Comparison of ENCODE assay signal across 8 mouse cellular contexts in genomic region chr5:108131849-108132440, GRCm38 (mm10). TPM values are rescaled to one million over a fixed set of nuclear protein-coding genes. Genes with fewer than 3 reads are reported as not detected.
A peak's percentile ranks its signal among the peaks of the same experiment; 100 is the strongest.
DNase-seq lines count a peak whose midpoint lies in the region; ATAC-seq and TF ChIP-seq lines count a peak whose summit lies in the region.

No protein-coding gene starts in this region.

- peak overlapping the region; percentile 95 for H3K9ac ChIP-seq in liver, adult 2 months (ENCODE audit: low read depth, low read length)
- peak overlapping the region; percentile 80 for H3K9ac ChIP-seq in forebrain, embryonic 16.5 days (replicated peaks; ENCODE audit: low read depth, low read length)
- H3K9ac ChIP-seq in hindbrain, postnatal 0 days (replicated peaks; ENCODE audit: low read length), result peak overlapping the region; percentile 72
- H3K9ac ChIP-seq in lung, embryonic 14.5 days, result peak overlapping the region; percentile 77
- H3K9ac ChIP-seq in neural tube, embryonic 15.5 days (replicated peaks), result peak overlapping the region; percentile 66

- no peak for TF ChIP-seq CTCF in liver, adult 2 months (IDR thresholded peaks at IDR 0.05; ENCODE audit: low read depth, low read length)
- no peak for TF ChIP-seq CTCF in hindbrain, postnatal 0 days (IDR thresholded peaks at IDR 0.05; ENCODE audit: low read depth)
- TF ChIP-seq CTCF in lung, embryonic 14.5 days (IDR thresholded peaks at IDR 0.05; ENCODE audit: low read depth), result no peak

- peaks cover 19% of the 10 kb centered on the region for H3K36me3 ChIP-seq in liver, adult 2 months (ENCODE audit: control insufficient read depth, insufficient read depth, low read length)
- no peaks in the 10 kb centered on the region for H3K36me3 ChIP-seq in forebrain, embryonic 16.5 days (ENCODE audit: control insufficient read depth, insufficient read depth)
- H3K36me3 ChIP-seq in hindbrain, postnatal 0 days (ENCODE audit: insufficient read depth, low read length), result peaks cover 3% of the 10 kb centered on the region; the same call in 1 of the 2 replicates
- H3K36me3 ChIP-seq in lung, embryonic 14.5 days (ENCODE audit: insufficient read depth), result 0 out of 2 replicates have a peak, but pooled peaks cover 9% of the 10 kb centered on the region
- H3K36me3 ChIP-seq in neural tube, embryonic 15.5 days, result no peaks in the 10 kb centered on the region; the same call in 1 of the 2 replicates

- peak overlapping the region; percentile 91 for H3K4me3 ChIP-seq in liver, adult 2 months (ENCODE audit: insufficient read depth, low read depth, low read length)
- H3K4me3 ChIP-seq in forebrain, embryonic 16.5 days (replicated peaks; ENCODE audit: low read length), result peak overlapping the region; percentile 98
- H3K4me3 ChIP-seq in hindbrain, postnatal 0 days (ENCODE audit: low read length), result peak overlapping the region; percentile 88
- H3K4me3 ChIP-seq in lung, embryonic 14.5 days (ENCODE audit: low read depth, low read length), result peak overlapping the region; percentile 70
- H3K4me3 ChIP-seq in neural tube, embryonic 15.5 days (replicated peaks), result peak overlapping the region; percentile 69

- WGBS in liver, adult 2 months, result under 1% methylated on average over 32 of the region's 32 CpGs
- 0% methylated on average over 32 of the region's 32 CpGs for WGBS in forebrain, embryonic 16.5 days
- under 1% methylated on average over 32 of the region's 32 CpGs for WGBS in hindbrain, postnatal 0 days
- WGBS in lung, embryonic 14.5 days, result under 1% methylated on average over 32 of the region's 32 CpGs
- WGBS in neural tube, embryonic 15.5 days, result under 1% methylated on average over 32 of the region's 32 CpGs

- peak overlapping the region; percentile 67 for H3K4me2 ChIP-seq in forebrain, embryonic 16.5 days (ENCODE audit: low read length)
- peak overlapping the region; percentile 77 for H3K4me2 ChIP-seq in hindbrain, postnatal 0 days (ENCODE audit: low read depth, low read length)
- peak overlapping the region; percentile 77 for H3K4me2 ChIP-seq in lung, embryonic 14.5 days
- H3K4me2 ChIP-seq in neural tube, embryonic 15.5 days, result peak overlapping the region; percentile 74

- H3K4me1 ChIP-seq in liver, adult 2 months (ENCODE audit: control insufficient read depth, insufficient read depth, low read length), result peaks cover 7% of the 10 kb centered on the region
- peaks cover 14% of the 10 kb centered on the region for H3K4me1 ChIP-seq in forebrain, embryonic 16.5 days (replicated peaks; ENCODE audit: control insufficient read depth, insufficient read depth, low read length)
- no peaks in the 10 kb centered on the region for H3K4me1 ChIP-seq in hindbrain, postnatal 0 days (ENCODE audit: insufficient read depth, low read length)
- H3K4me1 ChIP-seq in lung, embryonic 14.5 days (ENCODE audit: insufficient read depth), result no peaks in the 10 kb centered on the region
- peaks cover 20% of the 10 kb centered on the region for H3K4me1 ChIP-seq in neural tube, embryonic 15.5 days

- peaks cover 3% of the 10 kb centered on the region; the same call in 1 of the 2 replicates for H3K79me2 ChIP-seq in liver, adult 2 months (ENCODE audit: control insufficient read depth, insufficient read depth, low read length)

- peak overlapping the region; percentile 91 for H3K27ac ChIP-seq in liver, adult 2 months (replicated peaks; ENCODE audit: insufficient read depth, low read depth, low read length)
- H3K27ac ChIP-seq in forebrain, embryonic 16.5 days (ENCODE audit: low read length), result peak overlapping the region; percentile 82
- H3K27ac ChIP-seq in hindbrain, postnatal 0 days, result peak overlapping the region; percentile 89
- peak overlapping the region; percentile 74 for H3K27ac ChIP-seq in lung, embryonic 14.5 days (ENCODE audit: low read depth)
- peak overlapping the region; percentile 84 for H3K27ac ChIP-seq in neural tube, embryonic 15.5 days (replicated peaks)

- peak; percentile 91 for DNase-seq in liver, adult 2 months (ENCODE audit: extremely low read depth, low read depth, low spot score)
- DNase-seq in liver, result no peak
- peak; percentile 54 to 63 for DNase-seq in adrenal gland, postnatal 36 days
- DNase-seq in hindbrain, postnatal 0 days (ENCODE audit: low spot score), result peak; percentile 66
- peak; percentile 76 for DNase-seq in lung, embryonic 14.5 days
- no peak for DNase-seq in cerebellum, adult 9-11 months

- no peak for TF ChIP-seq POLR2A in liver, adult 2 months (IDR thresholded peaks at IDR 0.05; ENCODE audit: extremely low read depth, insufficient read depth, low read length)

- ATAC-seq in forebrain, embryonic 16.5 days, result no peak; the same call in none of the 2 replicates
- peak; percentile 8 for ATAC-seq in hindbrain, postnatal 0 days
- peak; percentile 61 for ATAC-seq in lung, embryonic 14.5 days (ENCODE audit: insufficient read depth)
- ATAC-seq in neural tube, embryonic 15.5 days (ENCODE audit: low FRiP score), result peak; percentile 48

- H3K27me3 ChIP-seq in liver, adult 2 months (ENCODE audit: control insufficient read depth, insufficient read depth, low read length), result no peaks in the 10 kb centered on the region
- no peaks in the 10 kb centered on the region for H3K27me3 ChIP-seq in forebrain, embryonic 16.5 days (replicated peaks; ENCODE audit: control insufficient read depth, insufficient read depth, low read length)
- H3K27me3 ChIP-seq in hindbrain, postnatal 0 days (ENCODE audit: insufficient read depth, low read length), result no peaks in the 10 kb centered on the region
- H3K27me3 ChIP-seq in lung, embryonic 14.5 days (ENCODE audit: insufficient read depth, low read length), result no peaks in the 10 kb centered on the region
- no peaks in the 10 kb centered on the region for H3K27me3 ChIP-seq in neural tube, embryonic 15.5 days (replicated peaks)

- H3K9me3 ChIP-seq in forebrain, embryonic 16.5 days (ENCODE audit: control insufficient read depth, low read length), result no peaks in the 10 kb centered on the region
- H3K9me3 ChIP-seq in hindbrain, postnatal 0 days (ENCODE audit: low read length), result no peaks in the 10 kb centered on the region
- no peaks in the 10 kb centered on the region for H3K9me3 ChIP-seq in lung, embryonic 14.5 days (ENCODE audit: low read depth, low read length)
- no peaks in the 10 kb centered on the region for H3K9me3 ChIP-seq in neural tube, embryonic 15.5 days (replicated peaks)

RNA-seq across cellular contexts. Expression of gene Tmed5, which starts 0.5 kb away (rescaled TPM):
- total RNA-seq in liver, adult 2 months (2014; rRNA removed), result 86.8 and 109 TPM in 2 replicates
- 104 and 106 TPM in 2 replicates for polyA plus RNA-seq in liver, adult 2 months (2012; rRNA removed)
- 10 to 100 TPM; 65.8 to 71.8 TPM for total RNA-seq in adrenal gland, postnatal 36 days (2021)
- polyA plus RNA-seq in forebrain, embryonic 16.5 days (2015; fragmentation: Nextera tagmentation; extraction: Ambion mirVana), result 21.0 and 24.3 TPM in 2 replicates
- 12.9 and 28.3 TPM in 2 replicates for total RNA-seq in hindbrain, postnatal 0 days (2014; rRNA removed)
- polyA plus RNA-seq in hindbrain, postnatal 0 days (2015; fragmentation: Nextera tagmentation; extraction: Ambion mirVana), result 24.6 and 26.7 TPM in 2 replicates
- polyA plus RNA-seq in lung, embryonic 14.5 days (2014; fragmentation: Nextera tagmentation; extraction: Ambion mirVana), result 29.1 and 33.6 TPM in 2 replicates
- 27.0 and 45.5 TPM in 2 replicates for polyA plus RNA-seq in neural tube, embryonic 15.5 days (2015; fragmentation: Nextera tagmentation; extraction: Ambion mirVana)

RNA-seq across cellular contexts. Expression of gene Ccdc18, which starts 0.7 kb away (rescaled TPM):
- 0.18 and 0.87 TPM in 2 replicates for total RNA-seq in liver, adult 2 months (2014; rRNA removed)
- polyA plus RNA-seq in liver, adult 2 months (2012; rRNA removed), result 0.06 TPM in 1 of 2 replicates, not detected in the other
- total RNA-seq in adrenal gland, postnatal 36 days (2021), result 1 to 10 TPM; 1.1 to 1.9 TPM
- polyA plus RNA-seq in forebrain, embryonic 16.5 days (2015; fragmentation: Nextera tagmentation; extraction: Ambion mirVana), result 5.0 and 5.7 TPM in 2 replicates
- total RNA-seq in hindbrain, postnatal 0 days (2014; rRNA removed), result 0.63 and 1.4 TPM in 2 replicates
- polyA plus RNA-seq in hindbrain, postnatal 0 days (2015; fragmentation: Nextera tagmentation; extraction: Ambion mirVana), result 2.2 and 4.1 TPM in 2 replicates
- 10.7 and 13.8 TPM in 2 replicates for polyA plus RNA-seq in lung, embryonic 14.5 days (2014; fragmentation: Nextera tagmentation; extraction: Ambion mirVana)
- 2.1 and 9.3 TPM in 2 replicates for polyA plus RNA-seq in neural tube, embryonic 15.5 days (2015; fragmentation: Nextera tagmentation; extraction: Ambion mirVana)

Comparison
In these comparisons a context has a peak if more than half of its experiments do, and no peak if none do; other contexts are left out.
1. DNase-seq: peak in liver, adult 2 months (single experiment), adrenal gland, postnatal 36 days (2 of 2), hindbrain, postnatal 0 days (single experiment) and lung, embryonic 14.5 days (single experiment); none in liver (single experiment) and cerebellum, adult 9-11 months (single experiment).
2. Peak in every context shown above with its lines, with median percentiles within 50 percentile points of each other: H3K27ac ChIP-seq, H3K4me3 ChIP-seq, H3K9ac ChIP-seq and H3K4me2 ChIP-seq.